Mouse (Mus musculus) CH12.LX (cell line): Measurements from ENCODE around the gene Ubxn6. TPM values are rescaled to one million over a fixed set of nuclear protein-coding genes. Genes with fewer than 3 reads are reported as not detected.

Experiments used
- DNase-seq: peaks from one replicate; pipeline ENCODE4 v3.0.0-alpha.2; 2013; ENCODE audit errors: extremely low read depth
- H3K27ac ChIP-seq: 2 replicates; pipeline ENCODE4 v1.5.1; 2012; ENCODE audit warnings: low read depth, mild to moderate bottlenecking, control low read depth, moderate library complexity; ENCODE audit not compliant: insufficient read depth
- H3K27me3 ChIP-seq: replicated peaks from 2 replicates; pipeline ENCODE3; 2012; ENCODE audit warnings: inconsistent platforms
- H3K36me3 ChIP-seq, 2 experiments: replicated peaks in 1 of 2; 2 replicates each; pipeline versions ENCODE3 to v1.6.1; 2012; ENCODE audit warnings: inconsistent platforms in 1 of 2, low read length in 1 of 2, mild to moderate bottlenecking in 1 of 2, mixed read lengths in 1 of 2, moderate library complexity in 1 of 2; ENCODE audit not compliant: control insufficient read depth in 1 of 2, insufficient read depth in 1 of 2
- H3K4me1 ChIP-seq, 2 experiments: 2 replicates each; pipeline ENCODE4 v1.6.1; 2012; ENCODE audit warnings: inconsistent platforms in 1 of 2, moderate library complexity in 1 of 2; ENCODE audit not compliant: insufficient read depth in 2 of 2, control insufficient read depth in 1 of 2
- H3K4me2 ChIP-seq: 2 replicates; pipeline ENCODE4 v1.6.1; 2012; ENCODE audit warnings: low read depth, mild to moderate bottlenecking, control low read depth; ENCODE audit not compliant: poor library complexity, insufficient read depth, severe bottlenecking
- H3K4me3 ChIP-seq, 3 experiments: fragments of 150-350 bp in 1 of 3; sonication (generic) in 1 of 3; replicated peaks in 1 of 3; 2 replicates each; pipeline versions ENCODE3 to v1.5.1; 2011 to 2012; ENCODE audit warnings: low read depth in 2 of 3, low read length in 2 of 3, mild to moderate bottlenecking in 2 of 3, moderate library complexity in 2 of 3, control low read depth in 1 of 3, improper control_type of control experiment in 1 of 3, inconsistent platforms in 1 of 3, mixed read lengths in 1 of 3; ENCODE audit not compliant: poor library complexity in 1 of 3
- H3K79me2 ChIP-seq: replicated peaks from 2 replicates; pipeline ENCODE4 v1.6.1; 2012; ENCODE audit warnings: mild to moderate bottlenecking, moderate library complexity; ENCODE audit not compliant: control insufficient read depth, poor library complexity, insufficient read depth, severe bottlenecking; ENCODE audit errors: extremely low read depth
- H3K9ac ChIP-seq: 2 replicates; pipeline ENCODE4 v1.6.1; 2012; ENCODE audit warnings: low read depth, mild to moderate bottlenecking, control low read depth, moderate library complexity; ENCODE audit not compliant: insufficient read depth
- H3K9me3 ChIP-seq: replicated peaks from 2 replicates; pipeline ENCODE3; 2012; ENCODE audit warnings: low read length, inconsistent platforms, mixed read lengths
- CHD1 ChIP-seq: IDR thresholded peaks from 2 replicates; pipeline ENCODE4 v1.6.1; 2012; ENCODE audit warnings: low read depth, low read length, improper control_type of control experiment, inconsistent platforms
- CTCF ChIP-seq, 2 experiments: IDR thresholded peaks in 1 of 2; conservative IDR thresholded peaks in 1 of 2; 2 replicates each; pipeline ENCODE4 v1.5.1; 2011 to 2012; ENCODE audit warnings: low read depth in 2 of 2, low read length in 2 of 2, improper control_type of control experiment in 1 of 2, inconsistent platforms in 1 of 2, mild to moderate bottlenecking in 1 of 2, moderate library complexity in 1 of 2
- EP300 ChIP-seq: IDR thresholded peaks from 2 replicates; pipeline ENCODE4 v1.6.1; 2011; ENCODE audit warnings: low read length, improper control_type of control experiment
- GABPA ChIP-seq: IDR thresholded peaks from 2 replicates; pipeline ENCODE4 v1.6.1; 2012; ENCODE audit warnings: low read depth, low read length, improper control_type of control experiment, inconsistent platforms; ENCODE audit not compliant: insufficient replicate concordance
- MAZ ChIP-seq: IDR thresholded peaks from 2 replicates; pipeline ENCODE4 v1.6.1; 2012; ENCODE audit warnings: low read depth, mild to moderate bottlenecking, inconsistent platforms, low read length, improper control_type of control experiment, moderate library complexity
- MYC ChIP-seq: IDR thresholded peaks from 2 replicates; pipeline ENCODE4 v1.6.1; 2011; ENCODE audit warnings: low read depth, mild to moderate bottlenecking, improper control_type of control experiment, low read length
- POLR2A ChIP-seq: IDR thresholded peaks from 2 replicates; pipeline ENCODE4 v1.6.1; 2011; ENCODE audit warnings: low read depth, mild to moderate bottlenecking, improper control_type of control experiment, low read length
- RAD21 ChIP-seq: IDR thresholded peaks from 2 replicates; pipeline ENCODE4 v1.6.1; 2011; ENCODE audit warnings: low read depth, mild to moderate bottlenecking, low read length, improper control_type of control experiment, moderate library complexity
- RCOR1 ChIP-seq: conservative IDR thresholded peaks from 2 replicates; pipeline ENCODE4 v1.6.1; 2012; ENCODE audit warnings: low read depth, mild to moderate bottlenecking, inconsistent platforms, low read length, improper control_type of control experiment
- SMC3 ChIP-seq: IDR thresholded peaks from 2 replicates; pipeline ENCODE4 v1.6.1; 2011; ENCODE audit warnings: low read depth, low read length, improper control_type of control experiment
- ZC3H11A ChIP-seq: IDR thresholded peaks from 2 replicates; pipeline ENCODE4 v1.6.1; 2012; ENCODE audit warnings: low read depth, mild to moderate bottlenecking, inconsistent platforms, low read length, improper control_type of control experiment
- ZMIZ1 ChIP-seq: IDR thresholded peaks from 2 replicates; pipeline ENCODE4 v1.6.1; 2012; ENCODE audit warnings: low read depth, mild to moderate bottlenecking, inconsistent platforms, low read length, improper control_type of control experiment
- dilution Hi-C: fragments of 300-500 bp; cut with MboI; formaldehyde crosslinking; loops from 2 replicates; pipeline ENCODE4 v1.14.3; 2020; ENCODE audit warnings: low sequenced_read_pairs; ENCODE audit not compliant: extremely low pct_unique_long_range_greater_than_20kb, extremely low pct_ligation_motif_present
- in situ Hi-C: fragments of 300-500 bp; cut with MboI; formaldehyde crosslinking; loops from 3 replicates; pipeline ENCODE4 v1.14.3; 2019; ENCODE audit warnings: low sequenced_read_pairs, low pct_ligation_motif_present, low pct_unique_long_range_greater_than_20kb, mixed read lengths
- polyA plus RNA-seq: library from polyadenylated mRNA; unstranded; fragments of >175 nt; gene quantifications from 2 replicates; pipeline ENCODE4 v1.2.1, GENCODE M21; 2012; ENCODE audit warnings: low read depth; ENCODE audit not compliant: insufficient read length
- total RNA-seq, 2 experiments: library from RNA; depleted of rRNA; stranded (reverse); fragments of 300-350 nt in 1 of 2; fragments of >200 nt in 1 of 2; gene quantifications; 2 replicates each; pipeline ENCODE4 v1.2.3; 2012 to 2014

Ubxn6 gene
- total and polyA plus RNA-seq, 3 experiments, result 24.6 to 29.1 (median 26.8) TPM

- no peak for DNase-seq
- in situ Hi-C loops (no loop called here), dilution Hi-C loops (no loop called here)
- Histone ChIP-seq H3K9ac (no peak overlapping the region), H3K4me2 (no peak overlapping the region), H3K27ac (0 out of 2 replicates have a peak overlapping the region, but pooled peaks have one; percentile 24), H3K4me3 (no peak overlapping the region), H3K36me3 (peaks cover 31 to 88% of the 10 kb centered on the region in 2 experiments), H3K79me2 (peaks cover 24% of the 10 kb centered on the region), H3K27me3 (no peaks in the 10 kb centered on the region), H3K4me1 (peaks cover 36 to 83% of the 10 kb centered on the region in 2 experiments), H3K9me3 (no peaks in the 10 kb centered on the region)
- no peak for TF ChIP-seq MYC
- TF ChIP-seq RCOR1, result no peak
These were observed 51.9 kb downstream of the Ubxn6 start for GRCm38 (mm10) chr17:56022989-56023290.

- in situ Hi-C loops, result no loop called here
- Histone ChIP-seq H3K79me2 (peaks cover 21% of the 10 kb centered on the region), H3K9ac (no peak overlapping the region), H3K4me3 (no peak overlapping the region), H3K27me3 (no peaks in the 10 kb centered on the region), H3K4me1 (peaks cover 31 to 77% of the 10 kb centered on the region in 2 experiments), H3K4me2 (no peak overlapping the region), H3K36me3 (peaks cover 33 to 88% of the 10 kb centered on the region in 2 experiments), H3K27ac (peak overlapping the region; percentile 26), H3K9me3 (no peaks in the 10 kb centered on the region)
- TF ChIP-seq POLR2A (no peak), GABPA (no peak), CHD1 (no peak), ZC3H11A (no peak), ZMIZ1 (no peak), MAZ (no peak), RAD21 (no peak), SMC3 (no peak), EP300 (no peak)
- no peak for DNase-seq
- dilution Hi-C loops, result no loop called here
These were observed 52.5 kb downstream of the Ubxn6 start for GRCm38 (mm10) chr17:56022131-56022988.

GRCm38 (mm10) chr17:56021161-56021910, 53.5 kb downstream of the Ubxn6 start:
- dilution Hi-C loops, result no loop called here
- TF ChIP-seq SMC3 (no peak), CTCF (conservative IDR thresholded peaks at IDR 0.05 in 1 of 2, IDR thresholded peaks at IDR 0.05 in 1 of 2; ENCODE audit: low read depth in 2 of 2, low read length in 2 of 2) (peak in 1 of 2 experiments; percentile 10; a peak in 1 of 4 replicates)
- DNase-seq, result no peak
- H3K4me1 ChIP-seq, result peaks cover 29 to 67% of the 10 kb centered on the region in 2 experiments
- peaks cover 15% of the 10 kb centered on the region for H3K79me2 ChIP-seq
- no peak overlapping the region for H3K9ac ChIP-seq
- H3K36me3 ChIP-seq, result peaks cover 41 to 88% of the 10 kb centered on the region in 2 experiments
- H3K27me3 ChIP-seq, result no peaks in the 10 kb centered on the region
- no peaks in the 10 kb centered on the region for H3K9me3 ChIP-seq
- no peak overlapping the region for H3K4me2 ChIP-seq
- no peak overlapping the region for H3K27ac ChIP-seq
- no peak overlapping the region for H3K4me3 ChIP-seq
- in situ Hi-C loops, result no loop called here
